Mouse (Mus musculus): ENCODE measurements around the gene Prss48. TPM values are rescaled to one million over a fixed set of nuclear protein-coding genes. Genes with fewer than 3 reads are reported as not detected.
"Not testable (repeated sequence)": the region's sequence is repeated elsewhere in the genome, so short reads cannot be mapped to it uniquely, and the experiment has no call there.

Gene Prss48
- total RNA-seq, 2 experiments from 2014 or later = not detected

- no peak for DNase-seq
Observed at GRCm38 (mm10) chr3:86002940-86003339, 649 bp upstream of the Prss48 start.

- no peak for DNase-seq
Observed at GRCm38 (mm10) chr3:86001271-86001670, 1.0 kb downstream of the Prss48 start.

- DNase-seq = no peak
Observed at GRCm38 (mm10) chr3:85994645-85995044, 7.6 kb downstream of the Prss48 start.

- peak; percentile 62 to 76 for DNase-seq
Observed at GRCm38 (mm10) chr3:85993744-85994143, 8.5 kb downstream of the Prss48 start.

- no peak for DNase-seq
Observed at GRCm38 (mm10) chr3:85991802-85992156, 10.5 kb downstream of the Prss48 start.

- DNase-seq = no peak
Observed at GRCm38 (mm10) chr3:85991140-85991801, 11.0 kb downstream of the Prss48 start.

- no peak for DNase-seq
Observed at GRCm38 (mm10) chr3:85987225-85987624, 15.1 kb downstream of the Prss48 start.

GRCm38 (mm10) chr3:85984537-85984936 lies 17.8 kb downstream of the Prss48 start:
- no peak for DNase-seq

GRCm38 (mm10) chr3:85981761-85982160 lies 20.5 kb downstream of the Prss48 start:
- DNase-seq = not testable (repeated sequence)

GRCm38 (mm10) chr3:85980036-85980435 lies 22.3 kb downstream of the Prss48 start:
- DNase-seq = no peak

- DNase-seq = no peak
Observed at GRCm38 (mm10) chr3:85974451-85974850, 27.8 kb downstream of the Prss48 start.

- no peak for DNase-seq
Observed at GRCm38 (mm10) chr3:85973376-85974140, 28.7 kb downstream of the Prss48 start.

- peak; percentile 5 to 24 for DNase-seq
Observed at GRCm38 (mm10) chr3:85971599-85971975, 30.7 kb downstream of the Prss48 start.

GRCm38 (mm10) chr3:85970742-85971598 lies 31.3 kb downstream of the Prss48 start, which contains the start of gene Sh3d19:
Gene Sh3d19, plus strand, starts transcription at chr3:85971109.
- DNase-seq = peak; percentile 82 to 91

GRCm38 (mm10) chr3:85969040-85969439 lies 33.3 kb downstream of the Prss48 start:
- DNase-seq = no peak

- DNase-seq = no peak
Observed at GRCm38 (mm10) chr3:85965479-85965878, 36.8 kb downstream of the Prss48 start.

- no peak for DNase-seq
Observed at GRCm38 (mm10) chr3:85961134-85961533, 41.2 kb downstream of the Prss48 start.

- DNase-seq = no peak
Observed at GRCm38 (mm10) chr3:85959669-85960068, 42.6 kb downstream of the Prss48 start.

GRCm38 (mm10) chr3:85955704-85956103 lies 46.6 kb downstream of the Prss48 start:
- DNase-seq = no peak

- DNase-seq = no peak
Observed at GRCm38 (mm10) chr3:85955269-85955668, 47.0 kb downstream of the Prss48 start.

- no peak for DNase-seq
Observed at GRCm38 (mm10) chr3:85952696-85953283, 49.5 kb downstream of the Prss48 start.

GRCm38 (mm10) chr3:85950914-85951313 lies 51.4 kb downstream of the Prss48 start:
- no peak for DNase-seq
